Mouse (Mus musculus): ENCODE results near the gene Egfem1. TPM values are rescaled to one million over a fixed set of nuclear protein-coding genes. Genes with fewer than 3 reads are reported as not detected.

Egfem1 gene
- polyA plus RNA-seq, 1 experiment from 2014 or later = 6.8 TPM

GRCm38 (mm10) chr3:29734251-29734650, 652.4 kb downstream of the Egfem1 start:
- WGBS = 22% methylated on average over 6 of the region's 6 CpGs
- no peak overlapping the region for H3K9ac ChIP-seq (ENCODE audit: low read depth, low read length)

DNA sequence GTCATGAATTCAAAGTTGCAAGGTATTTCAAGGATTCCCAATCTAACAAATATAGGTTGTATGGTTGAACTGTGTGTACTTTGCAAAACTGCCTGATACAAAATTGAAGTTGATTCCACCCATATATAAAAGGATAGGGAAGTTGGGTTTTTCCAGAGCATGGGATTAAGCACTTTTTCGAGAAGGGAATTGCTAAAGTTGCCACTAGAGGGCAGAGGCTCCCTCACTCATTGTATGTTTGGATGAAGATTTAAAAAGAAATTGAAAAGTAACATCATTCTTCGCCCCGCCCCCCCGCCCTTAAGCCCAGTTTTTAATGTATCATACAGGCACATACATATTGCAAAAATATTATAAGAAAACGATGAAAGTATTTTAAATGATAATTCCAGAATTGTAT, 657.5 kb downstream of the Egfem1 start:
- ATAC-seq = no peak
- Histone ChIP-seq H3K9ac (ENCODE audit: low read depth, low read length) (no peak overlapping the region), H3K4me2 (ENCODE audit: low read length) (no peak overlapping the region), H3K9me3 (replicated peaks; ENCODE audit: control insufficient read depth, low read length, poor library complexity, severe bottlenecking) (no peaks in the 10 kb centered on the region), H3K4me1 (ENCODE audit: control insufficient read depth, insufficient read depth, low read length) (no peaks in the 10 kb centered on the region), H3K4me3 (ENCODE audit: low read depth, low read length) (no peak overlapping the region), H3K36me3 (ENCODE audit: control insufficient read depth, insufficient read depth, low read length) (no peaks in the 10 kb centered on the region), H3K27me3 (ENCODE audit: control insufficient read depth, insufficient read depth, low read depth, low read length) (no peaks in the 10 kb centered on the region), H3K27ac (ENCODE audit: low read length) (no peak overlapping the region)
- WGBS = 29% methylated on average over 5 of the region's 5 CpGs

More at GRCm38 (mm10) chr3:29734251-29734650, 652.4 kb downstream of the Egfem1 start:
- Histone ChIP-seq H3K27ac (ENCODE audit: low read length) (no peak overlapping the region), H3K36me3 (ENCODE audit: control insufficient read depth, insufficient read depth, low read length) (no peaks in the 10 kb centered on the region), H3K27me3 (ENCODE audit: control insufficient read depth, insufficient read depth, low read depth, low read length) (no peaks in the 10 kb centered on the region), H3K4me3 (ENCODE audit: low read depth, low read length) (no peak overlapping the region), H3K4me1 (ENCODE audit: control insufficient read depth, insufficient read depth, low read length) (no peaks in the 10 kb centered on the region), H3K9me3 (replicated peaks; ENCODE audit: control insufficient read depth, low read length, poor library complexity, severe bottlenecking) (no peaks in the 10 kb centered on the region), H3K4me2 (ENCODE audit: low read length) (no peak overlapping the region)
- no peak for ATAC-seq

MicroRNAs encoded within 50 kb of the gene (microRNA counts, 519-probe panel; counts per million panel counts)
- microRNA mmu-miR-551b = 2,462 counts per million, percentile 73 among the panel's probes with 10 or more counts

Small RNA genes lying within 50 kb of the gene (microRNA-seq; reads per million reads assigned to microRNA genes)
- gene Mir21b = not detected
- 54.3 reads per million, percentile 46 among the genes with 10 or more reads in this experiment for gene Mir551b

Other genes starting within 250 kb of the Egfem1 start
- not detected in 2 replicates for gene Gm1527, start 189.4 kb upstream of the Egfem1 start, polyA plus RNA-seq (2015; fragmentation: Nextera tagmentation; extraction: Ambion mirVana)